19 mouse cellular contexts compared by ENCODE assay signal in the genomic region with DNA sequence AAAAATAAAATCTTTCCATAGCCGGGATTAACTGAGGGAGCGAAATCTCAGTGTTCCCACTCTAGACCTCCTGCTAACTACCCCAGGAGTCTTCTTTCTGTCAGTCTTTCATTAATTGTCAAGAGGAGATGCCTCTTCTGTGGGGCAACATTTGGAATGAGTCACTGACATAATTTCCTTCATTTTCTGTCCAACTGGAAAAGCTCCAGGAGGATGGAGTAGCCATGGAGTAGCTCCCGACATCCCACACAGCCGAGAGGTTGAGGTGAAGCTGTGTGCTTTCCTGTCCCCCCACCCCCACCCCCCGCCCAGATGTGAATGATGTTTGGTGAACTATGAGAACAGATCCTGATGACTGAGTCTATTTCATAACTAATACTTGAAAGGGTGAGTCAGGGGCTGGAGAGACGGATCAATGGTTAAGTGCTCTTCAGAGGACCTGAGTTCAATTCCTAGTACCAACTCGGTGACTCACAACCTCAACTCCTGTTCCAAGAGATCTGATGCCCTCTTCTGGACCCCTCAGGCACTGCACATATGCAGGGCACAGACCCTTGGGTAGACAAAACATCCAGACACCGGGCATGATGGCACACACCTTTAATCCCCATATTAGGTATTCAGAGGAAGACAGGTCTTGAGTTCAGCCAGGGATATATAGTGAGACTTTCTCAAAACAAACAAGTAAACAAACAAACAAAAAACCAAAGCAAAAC. TPM values are rescaled to one million over a fixed set of nuclear protein-coding genes. Genes with fewer than 3 reads are reported as not detected.
DNase-seq lines count a peak whose midpoint lies in the region; ATAC-seq and TF ChIP-seq lines count a peak whose summit lies in the region.
"Had no signal": no experiment of that assay in that cellular context is flagged by ENCODE, and none has a peak within 500 bp of the region (broad histone marks: within the 10 kb centered on the region; RNA-seq: fewer than 3 reads in every experiment).

No protein-coding gene starts in this region.

- 0 out of 2 replicates have a peak, but pooled peaks cover 4% of the 10 kb centered on the region for H3K4me1 ChIP-seq in kidney, postnatal 0 days (replicated peaks; ENCODE audit: insufficient read depth, low read length)

- H3K79me2 ChIP-seq in C2C12 (ENCODE audit: control insufficient read depth, insufficient read depth) = no peaks in the 10 kb centered on the region

- DNase-seq in kidney, postnatal 0 days (ENCODE audit: low spot score) = no peak
- no peak for DNase-seq in kidney, postnatal 14 days
- peak; percentile 29 for DNase-seq in 3134 (ENCODE audit: extremely low read depth, insufficient read length, low spot score)
- no peak for DNase-seq in Patski (ENCODE audit: low read depth, low spot score)
- DNase-seq in urinary bladder, adult 2 months (ENCODE audit: low spot score) = no peak
- DNase-seq in right cerebral cortex, adult 2 months (ENCODE audit: low spot score in 2 of 2) = no peak
- no peak for DNase-seq in thymus, postnatal 25 days
- DNase-seq: cerebellum, adult 2 months; gastrocnemius, postnatal 25 days; kidney, adult 2 months; kidney, postnatal 25 days; layer of hippocampus, adult 9-11 months; lung, adult 18-20 months; thymus, postnatal 4 days had no signal

- H3K4me3 ChIP-seq in kidney, postnatal 0 days (replicated peaks; ENCODE audit: low read depth, low read length) = no peak overlapping the region
- no peak overlapping the region for H3K4me3 ChIP-seq in C2C12 (ENCODE audit: insufficient read depth, poor library complexity, severe bottlenecking)
- H3K4me3 ChIP-seq: forebrain, embryonic 12.5 days; hindbrain, embryonic 10.5 days had no signal

- no peaks in the 10 kb centered on the region for H3K36me3 ChIP-seq in kidney, postnatal 0 days (ENCODE audit: insufficient read depth, low read length)
- H3K36me3 ChIP-seq in C2C12 (ENCODE audit: control insufficient read depth, insufficient read depth) = no peaks in the 10 kb centered on the region
- H3K36me3 ChIP-seq: forebrain, embryonic 12.5 days; hindbrain, embryonic 10.5 days had no signal

- POLR2A ChIA-PET in Patski (lab: Charles Lee) = no interaction called here

- CTCF ChIA-PET in Patski (lab: Charles Lee) = interaction anchor here (1.5 to 2.1 kb wide), 2 partner anchors 17 to 21 kb away, joined by 4 to 6 read pairs; no protein-coding TSS in a partner anchor

- 79% methylated on average over 8 of the region's 8 CpGs for WGBS in kidney, postnatal 0 days

- TF ChIP-seq CTCF in kidney, postnatal 0 days (IDR thresholded peaks at IDR 0.05; ENCODE audit: low read depth) = peak; percentile 26; the same call in 1 of the 2 replicates
- TF ChIP-seq CTCF in C2C12 (IDR thresholded peaks at IDR 0.05; ENCODE audit: control insufficient read depth, insufficient read depth, insufficient read length) (no peak), Patski (IDR thresholded peaks at IDR 0.05) (peak; percentile 36)

- no peaks in the 10 kb centered on the region for H3K9me3 ChIP-seq in kidney, postnatal 0 days (replicated peaks; ENCODE audit: low read length)
- H3K9me3 ChIP-seq: forebrain, embryonic 12.5 days; hindbrain, embryonic 10.5 days had no signal

- no peak overlapping the region for H3ac ChIP-seq in C2C12 (ENCODE audit: control insufficient read depth, insufficient read length, low read depth)

- H3K79me3 ChIP-seq in C2C12 (ENCODE audit: low read depth) = no peaks in the 10 kb centered on the region

- no peaks in the 10 kb centered on the region for H3K27me3 ChIP-seq in kidney, postnatal 0 days (ENCODE audit: insufficient read depth, low read length)
- no peaks in the 10 kb centered on the region for H3K27me3 ChIP-seq in C2C12 (ENCODE audit: control insufficient read depth, insufficient read depth, insufficient read length)
- no peaks in the 10 kb centered on the region for H3K27me3 ChIP-seq in Patski
- H3K27me3 ChIP-seq: forebrain, embryonic 12.5 days had no signal

- in situ Hi-C loops in Patski (cut with MboI; ENCODE audit: low pct_unique_long_range_greater_than_20kb) = no loop called here

- no peak overlapping the region for H3K4me2 ChIP-seq in kidney, postnatal 0 days (ENCODE audit: low read length)
- H3K4me2 ChIP-seq: forebrain, embryonic 12.5 days; midbrain, embryonic 11.5 days had no signal

- no peak overlapping the region for H3K27ac ChIP-seq in kidney, postnatal 0 days
- H3K27ac ChIP-seq: forebrain, embryonic 12.5 days; hindbrain, embryonic 10.5 days; macrophage had no signal

- no peak overlapping the region for H3K9ac ChIP-seq in kidney, postnatal 0 days (ENCODE audit: low read depth, low read length)
- H3K9ac ChIP-seq: forebrain, embryonic 12.5 days had no signal

- ATAC-seq in kidney, postnatal 0 days (replicated peaks; ENCODE audit: low FRiP score, low read depth) = no peak
- no peak for ATAC-seq in Patski

TF ChIP-seq in C2C12, 6 proteins besides CTCF, POLR2A, EP300 and RAD21:
- no peak for TF ChIP-seq MAX (IDR thresholded peaks at IDR 0.05)
- TF ChIP-seq CEBPB (IDR thresholded peaks at IDR 0.05; ENCODE audit: low read depth) = peak; percentile 15
TF ChIP-seq in C2C12: peak in this region for 1.

RNA-seq across cellular contexts. Expression of gene Tarbp1, which starts 34.2 kb away (rescaled TPM):
- polyA plus RNA-seq in kidney, postnatal 0 days (2015; fragmentation: Nextera tagmentation; extraction: Ambion mirVana) = 2.6 and 3.3 TPM in 2 replicates
- polyA plus RNA-seq in C2C12 (2012; fragmentation: generic; extraction: Trizol) (3.9 TPM), Patski (2021) (8.7 TPM)
- 3.5 and 3.9 TPM in 2 replicates for polyA plus RNA-seq in urinary bladder, adult 2 months (2012; rRNA removed)
